ENCODE assay signal across 8 mouse cellular contexts in the genomic region with DNA sequence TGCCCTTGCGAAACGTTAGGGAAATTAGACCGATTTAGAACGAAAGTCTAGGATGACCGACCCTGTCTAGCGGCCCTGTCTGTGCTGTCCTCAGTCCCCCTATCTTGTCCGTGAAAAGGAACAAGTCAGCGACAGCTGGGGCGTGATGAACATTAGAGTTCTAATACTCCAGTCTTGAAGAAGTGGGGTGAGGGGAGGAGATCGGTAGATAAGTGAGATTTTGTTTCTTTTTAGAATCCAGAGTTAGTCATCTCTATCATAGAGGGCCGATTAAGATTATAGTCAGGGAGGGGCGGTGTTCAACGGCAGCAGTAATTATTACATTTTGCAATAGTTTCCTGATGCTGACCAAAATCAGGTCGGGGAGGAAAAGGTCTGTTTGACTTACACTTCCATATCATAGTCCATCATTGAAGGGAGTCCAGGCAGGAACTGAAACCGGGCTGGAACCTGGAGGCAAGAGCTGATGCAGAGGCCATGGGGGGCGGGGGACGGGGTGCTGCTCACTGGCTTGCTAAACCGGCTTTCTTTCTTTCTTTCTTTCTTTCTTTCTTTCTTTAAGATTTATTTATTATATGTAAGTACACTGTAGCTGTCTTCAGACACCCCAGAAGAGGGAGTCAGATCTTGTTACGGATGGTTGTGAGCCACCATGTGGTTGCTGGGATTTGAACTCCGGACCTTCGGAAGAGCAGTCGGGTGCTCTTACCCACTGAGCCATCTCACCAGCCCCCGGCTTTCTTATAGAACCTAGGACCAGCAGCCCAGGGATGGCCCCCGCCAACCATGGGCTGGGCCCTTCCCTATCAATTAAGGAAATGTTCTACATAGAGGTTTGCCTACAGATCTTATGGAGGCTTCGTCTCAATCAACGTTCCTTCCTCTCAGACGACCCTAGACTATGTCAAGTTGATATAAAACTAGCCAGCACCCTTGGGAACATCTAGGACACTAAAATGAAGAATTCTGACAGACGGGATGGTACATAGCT. TPM values are rescaled to one million over a fixed set of nuclear protein-coding genes. Genes with fewer than 3 reads are reported as not detected.
A peak's percentile ranks its signal among the peaks of the same experiment; 100 is the strongest.
DNase-seq lines count a peak whose midpoint lies in the region; ATAC-seq and TF ChIP-seq lines count a peak whose summit lies in the region.

No protein-coding gene starts in this region.

- peaks cover 10% of the 10 kb centered on the region; the same call in 1 of the 2 replicates for H3K27me3 ChIP-seq in G1E (ENCODE audit: insufficient read depth, low read length)
- no peaks in the 10 kb centered on the region for H3K27me3 ChIP-seq in heart, embryonic 15.5 days
- H3K27me3 ChIP-seq in lung, postnatal 0 days (replicated peaks; ENCODE audit: insufficient read depth, low read length) = no peaks in the 10 kb centered on the region

- no peak for TF ChIP-seq EP300 in lung, postnatal 0 days (IDR thresholded peaks at IDR 0.05)

- 29% methylated on average over 28 of the region's 28 CpGs for WGBS in heart, embryonic 15.5 days
- 29% methylated on average over 28 of the region's 28 CpGs for WGBS in lung, postnatal 0 days

- H3K36me3 ChIP-seq in G1E (replicated peaks) = peaks cover 23% of the 10 kb centered on the region
- H3K36me3 ChIP-seq in heart, embryonic 15.5 days = peaks cover 3% of the 10 kb centered on the region; the same call in 1 of the 2 replicates
- no peaks in the 10 kb centered on the region for H3K36me3 ChIP-seq in lung, postnatal 0 days (ENCODE audit: insufficient read depth, low read length)

- intact Hi-C loops in gastrocnemius, adult 2 months (cut with DNase I) = loop anchor here (5.0 kb wide), 1 partner anchor 34 kb away; the partner anchor contains the start of gene Myl6
- intact Hi-C loops in gastrocnemius, postnatal 36 days (cut with DNase I) = no loop called here

- H3K4me3 ChIP-seq in gastrocnemius, adult 2 months = peak overlapping the region; percentile 85
- H3K4me3 ChIP-seq in G1E (ENCODE audit: low read depth, low read length) = peak overlapping the region; percentile 91
- H3K4me3 ChIP-seq in heart, embryonic 15.5 days = peak overlapping the region; percentile 80
- H3K4me3 ChIP-seq in lung, postnatal 0 days (ENCODE audit: low read depth, low read length) = peak overlapping the region; percentile 85

- H3K9ac ChIP-seq in heart, embryonic 15.5 days = peak overlapping the region; percentile 49
- peak overlapping the region; percentile 12; the same call in 1 of the 2 replicates for H3K9ac ChIP-seq in lung, postnatal 0 days (replicated peaks; ENCODE audit: low read depth)

- no peak for DNase-seq in gastrocnemius, adult 2 months
- DNase-seq in gastrocnemius, postnatal 36 days = no peak
- no peak for DNase-seq in G1E (ENCODE audit: low spot score)
- DNase-seq in lung, postnatal 0 days (ENCODE audit: low spot score) = peak; percentile 67
- DNase-seq in cerebellum, postnatal 4 days (ENCODE audit: low spot score in 2 of 2) = no peak
- DNase-seq in right cerebral cortex, postnatal 10 days (ENCODE audit: low spot score in 2 of 2) = no peak

- H3K4me1 ChIP-seq in G1E (ENCODE audit: insufficient read depth, low read depth, low read length) = peaks cover 35% of the 10 kb centered on the region
- H3K4me1 ChIP-seq in heart, embryonic 15.5 days (replicated peaks) = peaks cover 15% of the 10 kb centered on the region
- peaks cover 6% of the 10 kb centered on the region; the same call in 1 of the 2 replicates for H3K4me1 ChIP-seq in lung, postnatal 0 days (ENCODE audit: insufficient read depth, low read depth, low read length)

- peak overlapping the region; percentile 93 for H3K4me2 ChIP-seq in heart, embryonic 15.5 days
- peak overlapping the region; percentile 92 for H3K4me2 ChIP-seq in lung, postnatal 0 days (replicated peaks; ENCODE audit: low read depth, low read length)

- H3K9me3 ChIP-seq in G1E (replicated peaks) = no peaks in the 10 kb centered on the region
- H3K9me3 ChIP-seq in heart, embryonic 15.5 days (replicated peaks) = no peaks in the 10 kb centered on the region
- no peaks in the 10 kb centered on the region for H3K9me3 ChIP-seq in lung, postnatal 0 days (ENCODE audit: low read length)

- no peak for TF ChIP-seq CTCF in gastrocnemius, adult 2 months (IDR thresholded peaks at IDR 0.05)
- no peak for TF ChIP-seq CTCF in G1E (IDR thresholded peaks at IDR 0.05; ENCODE audit: low read depth, low read length)
- no peak for TF ChIP-seq CTCF in lung, postnatal 0 days (IDR thresholded peaks at IDR 0.05)

- peak overlapping the region; percentile 94 for H3K27ac ChIP-seq in gastrocnemius, adult 2 months
- H3K27ac ChIP-seq in heart, embryonic 15.5 days = peak overlapping the region; percentile 87
- H3K27ac ChIP-seq in lung, postnatal 0 days (ENCODE audit: low read length) = peak overlapping the region; percentile 70

- ATAC-seq in G1E (ENCODE audit: extremely low read depth, insufficient number of reproducible peaks, low FRiP score, poor library complexity, severe bottlenecking) = no peak
- no peak for ATAC-seq in heart, embryonic 15.5 days (replicated peaks; ENCODE audit: insufficient number of reproducible peaks, insufficient read depth, low FRiP score, low read depth)
- 0 out of 2 replicates have a peak, but pooled peaks have one; percentile 13 for ATAC-seq in lung, postnatal 0 days
- no peak for ATAC-seq in cerebellum, adult (ENCODE audit: insufficient number of reproducible peaks, low FRiP score, low TSS enrichment)

RNA-seq across cellular contexts. Expression of gene Esyt1, which starts 1.0 kb away (rescaled TPM):
- 10 to 100 TPM; 13.7 to 14.3 TPM for total RNA-seq in gastrocnemius, adult 2 months (2021)
- total RNA-seq in gastrocnemius, postnatal 36 days (2021) = 10 to 100 TPM; 12.8 to 13.0 TPM
- 31.8 and 36.0 TPM in 2 replicates for total RNA-seq in G1E (2014; fragmentation: Nextera tagmentation)
- 98.1 and 107 TPM in 2 replicates for total RNA-seq in G1E (2017)
- polyA plus RNA-seq in G1E (2012) = 72.2 and 80.2 TPM in 2 replicates
- 19.4 and 29.0 TPM in 2 replicates for polyA plus RNA-seq in heart, embryonic 15.5 days (2015; fragmentation: Nextera tagmentation; extraction: Ambion mirVana)
- 31.1 and 38.2 TPM in 2 replicates for polyA plus RNA-seq in lung, postnatal 0 days (2015; fragmentation: Nextera tagmentation; extraction: Ambion mirVana)

RNA-seq across cellular contexts. Expression of gene Zc3h10, which starts 20.9 kb away (rescaled TPM):
- total RNA-seq in gastrocnemius, adult 2 months (2021) = 1 to 10 TPM; 4.2 to 6.5 TPM
- total RNA-seq in gastrocnemius, postnatal 36 days (2021) = 1 to 10 TPM; 3.7 to 5.3 TPM
- 7.2 and 9.2 TPM in 2 replicates for total RNA-seq in G1E (2014; fragmentation: Nextera tagmentation)
- total RNA-seq in G1E (2017) = 12.0 and 13.3 TPM in 2 replicates
- 21.1 and 21.9 TPM in 2 replicates for polyA plus RNA-seq in G1E (2012)
- polyA plus RNA-seq in heart, embryonic 15.5 days (2015; fragmentation: Nextera tagmentation; extraction: Ambion mirVana) = 10.2 and 11.0 TPM in 2 replicates
- polyA plus RNA-seq in lung, postnatal 0 days (2015; fragmentation: Nextera tagmentation; extraction: Ambion mirVana) = 13.6 and 15.3 TPM in 2 replicates

RNA-seq across cellular contexts. Expression of gene Rpl41, which starts 22.4 kb away (rescaled TPM):
- total RNA-seq in gastrocnemius, adult 2 months (2021) = 1,000 to 10,000 TPM in 1 of 2 experiments, 100 to 1,000 TPM in 1; 932 to 1,025 TPM
- 100 to 1,000 TPM; 857 to 980 TPM for total RNA-seq in gastrocnemius, postnatal 36 days (2021)
- total RNA-seq in G1E (2014; fragmentation: Nextera tagmentation) = 2,429 and 2,736 TPM in 2 replicates
- 5,596 and 6,924 TPM in 2 replicates for total RNA-seq in G1E (2017)
- 10,155 and 11,415 TPM in 2 replicates for polyA plus RNA-seq in G1E (2012)
- 2,261 and 2,363 TPM in 2 replicates for polyA plus RNA-seq in heart, embryonic 15.5 days (2015; fragmentation: Nextera tagmentation; extraction: Ambion mirVana)
- 2,921 and 3,267 TPM in 2 replicates for polyA plus RNA-seq in lung, postnatal 0 days (2015; fragmentation: Nextera tagmentation; extraction: Ambion mirVana)

RNA-seq across cellular contexts. Expression of gene Myl6b, which starts 28.2 kb away (rescaled TPM):
- 10 to 100 TPM in 1 of 2 experiments, 1 to 10 TPM in 1; 6.5 to 17.8 TPM for total RNA-seq in gastrocnemius, adult 2 months (2021)
- total RNA-seq in gastrocnemius, postnatal 36 days (2021) = 10 to 100 TPM in 1 of 2 experiments, 1 to 10 TPM in 1; 5.6 to 21.4 TPM
- total RNA-seq in G1E (2014; fragmentation: Nextera tagmentation) (11.4 and 13.1 TPM in 2 replicates), G1E (2017) (1.7 and 2.0 TPM in 2 replicates)
- 14.7 and 17.4 TPM in 2 replicates for polyA plus RNA-seq in G1E (2012)
- polyA plus RNA-seq in heart, embryonic 15.5 days (2015; fragmentation: Nextera tagmentation; extraction: Ambion mirVana) = 4.3 and 4.6 TPM in 2 replicates
- polyA plus RNA-seq in lung, postnatal 0 days (2015; fragmentation: Nextera tagmentation; extraction: Ambion mirVana) = 5.5 and 5.9 TPM in 2 replicates

RNA-seq across cellular contexts. Expression of gene Myl6, which starts 32.7 kb away (rescaled TPM):
- 100 to 1,000 TPM; 171 to 179 TPM for total RNA-seq in gastrocnemius, adult 2 months (2021)
- total RNA-seq in gastrocnemius, postnatal 36 days (2021) = 100 to 1,000 TPM; 155 to 171 TPM
- total RNA-seq in G1E (2014; fragmentation: Nextera tagmentation) (207 and 266 TPM in 2 replicates), G1E (2017) (1,414 and 1,457 TPM in 2 replicates)
- 273 and 359 TPM in 2 replicates for polyA plus RNA-seq in G1E (2012)
- polyA plus RNA-seq in heart, embryonic 15.5 days (2015; fragmentation: Nextera tagmentation; extraction: Ambion mirVana) = 1,051 and 1,154 TPM in 2 replicates
- 1,888 and 2,049 TPM in 2 replicates for polyA plus RNA-seq in lung, postnatal 0 days (2015; fragmentation: Nextera tagmentation; extraction: Ambion mirVana)
